Mouse (Mus musculus) midbrain, embryonic 16.5 days (tissue): ENCODE measurements around the gene Tnni3k. TPM values are rescaled to one million over a fixed set of nuclear protein-coding genes. Genes with fewer than 3 reads are reported as not detected.

Experiments
- ATAC-seq: fragments of 200-750 bp; cut with Nextera tagmentation; 2 replicates; pipeline ENCODE4 v1.8.0; 2017; ENCODE audit warnings: moderate TSS enrichment
- H3K27ac ChIP-seq: fragments of 300-500 bp; sonication (generic); 2 replicates; pipeline ENCODE4 v1.5.1; 2014; ENCODE audit warnings: mild to moderate bottlenecking, low read length, mixed read lengths
- H3K27me3 ChIP-seq: fragments of 300-500 bp; sonication (generic); 2 replicates; pipeline ENCODE4 v1.6.1; 2014; ENCODE audit warnings: low read depth, low read length, mixed read lengths; ENCODE audit not compliant: control insufficient read depth, insufficient read depth
- H3K36me3 ChIP-seq: fragments of 300-500 bp; sonication (generic); 2 replicates; pipeline ENCODE4 v1.6.1; 2014; ENCODE audit warnings: mild to moderate bottlenecking, low read length, moderate library complexity, mixed read lengths; ENCODE audit not compliant: control insufficient read depth, insufficient read depth
- H3K4me1 ChIP-seq: fragments of 300-500 bp; sonication (generic); 2 replicates; pipeline ENCODE4 v1.6.1; 2014; ENCODE audit warnings: mild to moderate bottlenecking, low read length, mixed read lengths; ENCODE audit not compliant: control insufficient read depth, insufficient read depth
- H3K4me2 ChIP-seq: fragments of 300-500 bp; sonication (generic); 2 replicates; pipeline ENCODE4 v1.6.1; 2014; ENCODE audit warnings: mild to moderate bottlenecking, low read length, mixed read lengths
- H3K4me3 ChIP-seq: fragments of 300-500 bp; sonication (generic); 2 replicates; pipeline ENCODE4 v1.5.1; 2014; ENCODE audit warnings: low read depth, mild to moderate bottlenecking, low read length, moderate library complexity, mixed read lengths
- H3K9ac ChIP-seq: fragments of 300-500 bp; sonication (generic); 2 replicates; pipeline ENCODE4 v1.6.1; 2014; ENCODE audit warnings: low read depth, low read length, mixed read lengths
- H3K9me3 ChIP-seq: fragments of 300-500 bp; sonication (generic); replicated peaks from 2 replicates; pipeline ENCODE4 v1.6.1; 2014; ENCODE audit warnings: mild to moderate bottlenecking, low read length, mixed read lengths; ENCODE audit not compliant: control insufficient read depth, poor library complexity, severe bottlenecking
- WGBS: fragments of 180-500 bp; shearing (Covaris S2); extraction: QIAGEN DNeasy Blood & Tissue Kit; methylation state at CpG from one replicate; pipeline ENCODE4 v1.1.7; 2014; 5-methylcytosine and 5-hydroxymethylcytosine counted together
- polyA plus RNA-seq: library from polyadenylated mRNA; unstranded; fragments of >200 nt; fragmentation: Nextera tagmentation; extraction: Ambion mirVana; gene quantifications from 2 replicates; pipeline ENCODE4 v1.2.1, GENCODE M21; 2015

Gene Tnni3k
- polyA plus RNA-seq, 1 experiment from 2014 or later: 0.10 TPM

- peak overlapping the region; percentile 64; the same call in 1 of the 2 replicates for H3K27ac ChIP-seq
Measured at GRCm38 (mm10) chr3:154811833-154812232, 243.4 kb downstream of the Tnni3k start.

GRCm38 (mm10) chr3:154811281-154811680 lies 243.9 kb downstream of the Tnni3k start:
- Histone ChIP-seq H3K4me2 (no peak overlapping the region), H3K36me3 (no peaks in the 10 kb centered on the region), H3K4me3 (no peak overlapping the region), H3K27me3 (no peaks in the 10 kb centered on the region), H3K27ac (peak overlapping the region; percentile 64), H3K9ac (peak overlapping the region; percentile 50; the same call in 1 of the 2 replicates), H3K4me1 (peaks cover 38% of the 10 kb centered on the region), H3K9me3 (no peaks in the 10 kb centered on the region)
- WGBS: 16% methylated on average over 9 of the region's 9 CpGs
- peak; percentile 22; the same call in 1 of the 2 replicates for ATAC-seq

More at GRCm38 (mm10) chr3:154811833-154812232, 243.4 kb downstream of the Tnni3k start:
- Histone ChIP-seq H3K9ac (no peak overlapping the region), H3K4me1 (peaks cover 37% of the 10 kb centered on the region), H3K9me3 (no peaks in the 10 kb centered on the region), H3K4me3 (no peak overlapping the region), H3K4me2 (no peak overlapping the region), H3K36me3 (no peaks in the 10 kb centered on the region), H3K27me3 (no peaks in the 10 kb centered on the region)
- no peak for ATAC-seq
- 74% methylated on average over 9 of the region's 9 CpGs for WGBS

- no peak overlapping the region for H3K9ac ChIP-seq
- ATAC-seq: no peak
- H3K36me3 ChIP-seq: no peaks in the 10 kb centered on the region
- no peak overlapping the region for H3K4me2 ChIP-seq
- WGBS: 51% methylated on average over 7 of the region's 7 CpGs
- peaks cover 36% of the 10 kb centered on the region for H3K4me1 ChIP-seq
- no peaks in the 10 kb centered on the region for H3K9me3 ChIP-seq
- H3K4me3 ChIP-seq: no peak overlapping the region
- no peaks in the 10 kb centered on the region for H3K27me3 ChIP-seq
- H3K27ac ChIP-seq: peak overlapping the region; percentile 72
Measured at GRCm38 (mm10) chr3:154810273-154810870, 244.8 kb downstream of the Tnni3k start.

GRCm38 (mm10) chr3:154806626-154807025 lies 248.6 kb downstream of the Tnni3k start:
- peaks cover 33% of the 10 kb centered on the region for H3K4me1 ChIP-seq
- peak overlapping the region; percentile 69 for H3K27ac ChIP-seq
- no peaks in the 10 kb centered on the region for H3K36me3 ChIP-seq
- peak; percentile 66 for ATAC-seq
- H3K9me3 ChIP-seq: no peaks in the 10 kb centered on the region
- H3K27me3 ChIP-seq: no peaks in the 10 kb centered on the region
- WGBS: 6% methylated on average over 7 of the region's 7 CpGs
- no peak overlapping the region for H3K4me3 ChIP-seq
- H3K4me2 ChIP-seq: no peak overlapping the region
- peak overlapping the region; percentile 22; the same call in 1 of the 2 replicates for H3K9ac ChIP-seq

- Histone ChIP-seq H3K4me1 (peaks cover 16% of the 10 kb centered on the region), H3K9ac (no peak overlapping the region), H3K4me3 (no peak overlapping the region), H3K27ac (peak overlapping the region; percentile 11; the same call in 1 of the 2 replicates), H3K4me2 (no peak overlapping the region), H3K36me3 (no peaks in the 10 kb centered on the region), H3K9me3 (no peaks in the 10 kb centered on the region), H3K27me3 (no peaks in the 10 kb centered on the region)
- no peak for ATAC-seq
- 68% methylated on average over 8 of the region's 8 CpGs for WGBS
Measured at GRCm38 (mm10) chr3:154800888-154801429, 254.2 kb downstream of the Tnni3k start.

- H3K9ac ChIP-seq: no peak overlapping the region
- H3K36me3 ChIP-seq: no peaks in the 10 kb centered on the region
- H3K4me2 ChIP-seq: no peak overlapping the region
- 48% methylated on average over 8 of the region's 8 CpGs for WGBS
- no peaks in the 10 kb centered on the region for H3K9me3 ChIP-seq
- ATAC-seq: no peak
- no peak overlapping the region for H3K4me3 ChIP-seq
- H3K27ac ChIP-seq: peak overlapping the region; percentile 3
- H3K4me1 ChIP-seq: peaks cover 12% of the 10 kb centered on the region
- no peaks in the 10 kb centered on the region for H3K27me3 ChIP-seq
Measured at GRCm38 (mm10) chr3:154800454-154800853, 254.8 kb downstream of the Tnni3k start.

GRCm38 (mm10) chr3:154798806-154799205 lies 256.4 kb downstream of the Tnni3k start:
- no peak overlapping the region for H3K27ac ChIP-seq
- no peak overlapping the region for H3K4me3 ChIP-seq
- H3K4me1 ChIP-seq: peaks cover 12% of the 10 kb centered on the region
- no peak overlapping the region for H3K9ac ChIP-seq
- 92% methylated on average over 4 of the region's 4 CpGs for WGBS
- no peak overlapping the region for H3K4me2 ChIP-seq
- ATAC-seq: no peak
- H3K27me3 ChIP-seq: no peaks in the 10 kb centered on the region
- H3K36me3 ChIP-seq: no peaks in the 10 kb centered on the region
- no peaks in the 10 kb centered on the region for H3K9me3 ChIP-seq

GRCm38 (mm10) chr3:154793571-154793970 lies 261.6 kb downstream of the Tnni3k start:
- H3K36me3 ChIP-seq: no peaks in the 10 kb centered on the region
- no peaks in the 10 kb centered on the region for H3K27me3 ChIP-seq
- H3K27ac ChIP-seq: no peak overlapping the region
- no peak overlapping the region for H3K4me3 ChIP-seq
- no peak for ATAC-seq
- H3K9me3 ChIP-seq: no peaks in the 10 kb centered on the region
- 83% methylated on average over 4 of the region's 4 CpGs for WGBS
- no peaks in the 10 kb centered on the region for H3K4me1 ChIP-seq
- H3K4me2 ChIP-seq: no peak overlapping the region
- no peak overlapping the region for H3K9ac ChIP-seq

- no peak overlapping the region for H3K9ac ChIP-seq
- no peak overlapping the region for H3K4me3 ChIP-seq
- 85% methylated on average over 3 of the region's 3 CpGs for WGBS
- H3K36me3 ChIP-seq: no peaks in the 10 kb centered on the region
- H3K4me2 ChIP-seq: no peak overlapping the region
- no peak for ATAC-seq
- H3K27ac ChIP-seq: no peak overlapping the region
- H3K27me3 ChIP-seq: no peaks in the 10 kb centered on the region
- H3K4me1 ChIP-seq: no peaks in the 10 kb centered on the region; the same call in 1 of the 2 replicates
- no peaks in the 10 kb centered on the region for H3K9me3 ChIP-seq
Measured at GRCm38 (mm10) chr3:154787611-154788010, 267.6 kb downstream of the Tnni3k start.
